Mouse (Mus musculus) kidney, postnatal 0 days (tissue): ENCODE measurements around the gene Serpina3f. TPM values are rescaled to one million over a fixed set of nuclear protein-coding genes. Genes with fewer than 3 reads are reported as not detected.
A peak's percentile ranks its signal among the peaks of the same experiment; 100 is the strongest.

Experiments
- ATAC-seq: fragments of 200-750 bp; cut with Nextera tagmentation; replicated peaks from 2 replicates; pipeline ENCODE4 v1.8.0; 2017; ENCODE audit warnings: low read depth, moderate number of reproducible peaks, moderate TSS enrichment, moderate library complexity; ENCODE audit not compliant: low FRiP score
- DNase-seq: peaks from one replicate; pipeline ENCODE4 v3.0.0-alpha.2; 2016; ENCODE audit warnings: low spot score
- H3K27ac ChIP-seq: fragments of 300-500 bp; sonication (generic); 2 replicates; pipeline ENCODE4 v1.5.1; 2014; ENCODE audit warnings: mild to moderate bottlenecking
- H3K27me3 ChIP-seq: fragments of 300-500 bp; sonication (generic); 2 replicates; pipeline ENCODE4 v1.6.1; 2014; ENCODE audit warnings: low read length, mixed read lengths; ENCODE audit not compliant: insufficient read depth
- H3K36me3 ChIP-seq: fragments of 300-500 bp; sonication (generic); 2 replicates; pipeline ENCODE4 v1.6.1; 2014; ENCODE audit warnings: low read length, mixed read lengths; ENCODE audit not compliant: insufficient read depth
- H3K4me1 ChIP-seq: fragments of 300-500 bp; sonication (generic); replicated peaks from 2 replicates; pipeline ENCODE4 v1.6.1; 2014; ENCODE audit warnings: antibody characterized with exemption, low read length, mixed read lengths; ENCODE audit not compliant: insufficient read depth
- H3K4me2 ChIP-seq: fragments of 300-500 bp; sonication (generic); 2 replicates; pipeline ENCODE4 v1.6.1; 2014; ENCODE audit warnings: mild to moderate bottlenecking, low read length, moderate library complexity, mixed read lengths
- H3K4me3 ChIP-seq: fragments of 300-500 bp; sonication (generic); replicated peaks from 2 replicates; pipeline ENCODE4 v1.5.1; 2014; ENCODE audit warnings: low read depth, low read length
- H3K9ac ChIP-seq: fragments of 300-500 bp; sonication (generic); 2 replicates; pipeline ENCODE4 v1.6.1; 2014; ENCODE audit warnings: low read depth, low read length
- H3K9me3 ChIP-seq: fragments of 300-500 bp; sonication (generic); replicated peaks from 2 replicates; pipeline ENCODE4 v1.6.1; 2016; ENCODE audit warnings: low read length, inconsistent platforms, mixed read lengths
- CTCF ChIP-seq: IDR thresholded peaks from 2 replicates; pipeline ENCODE4 v1.5.1; 2016; ENCODE audit warnings: antibody characterized with exemption, low read depth, mild to moderate bottlenecking, moderate library complexity
- WGBS: fragments of 180-500 bp; shearing (Covaris S2); extraction: QIAGEN DNeasy Blood & Tissue Kit; methylation state at CpG from one replicate; pipeline ENCODE4 v1.1.7; 2014; 5-methylcytosine and 5-hydroxymethylcytosine counted together
- polyA plus RNA-seq: library from polyadenylated mRNA; unstranded; fragments of >200 nt; fragmentation: Nextera tagmentation; extraction: Ambion mirVana; gene quantifications from 2 replicates; pipeline ENCODE4 v1.2.1, GENCODE M21; 2015

Serpina3f gene
- polyA plus RNA-seq, 1 experiment from 2014 or later, result 0.12 TPM

GRCm38 (mm10) chr12:104189246-104189645, 25.1 kb upstream of the Serpina3f start:
- no peak overlapping the region for H3K27ac ChIP-seq
- WGBS, result 75% methylated on average over 2 of the region's 2 CpGs
- no peak overlapping the region for H3K4me2 ChIP-seq
- H3K36me3 ChIP-seq, result no peaks in the 10 kb centered on the region
- no peak for TF ChIP-seq CTCF
- no peak overlapping the region for H3K9ac ChIP-seq
- DNase-seq (no peak), ATAC-seq (no peak)
- H3K9me3 ChIP-seq, result no peaks in the 10 kb centered on the region
- no peak overlapping the region for H3K4me3 ChIP-seq
- H3K27me3 ChIP-seq, result no peaks in the 10 kb centered on the region
- no peaks in the 10 kb centered on the region for H3K4me1 ChIP-seq

DNA sequence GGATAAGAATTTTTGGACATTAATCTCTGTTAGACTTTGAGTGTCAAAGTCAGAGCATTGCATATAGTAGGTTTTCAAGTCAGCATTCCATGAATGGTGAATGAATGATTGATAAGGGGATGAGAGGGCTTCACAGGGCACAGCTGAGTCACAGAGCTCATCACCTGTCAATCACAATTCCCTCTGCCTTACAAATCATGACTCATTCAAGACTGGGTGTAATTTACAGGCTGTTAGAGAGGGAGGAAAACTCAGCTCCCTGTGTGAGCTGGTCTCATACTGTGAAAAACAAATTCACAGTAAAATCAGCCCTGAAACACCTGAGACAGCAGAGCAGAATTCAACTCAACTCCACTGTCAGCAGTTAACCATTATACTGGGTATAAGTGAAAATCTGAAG, 23.5 kb upstream of the Serpina3f start:
- Histone ChIP-seq H3K4me1 (no peaks in the 10 kb centered on the region), H3K9ac (no peak overlapping the region), H3K27me3 (no peaks in the 10 kb centered on the region), H3K4me2 (no peak overlapping the region), H3K36me3 (no peaks in the 10 kb centered on the region), H3K9me3 (no peaks in the 10 kb centered on the region), H3K4me3 (no peak overlapping the region), H3K27ac (no peak overlapping the region)
- no peak for ATAC-seq
- DNase-seq, result no peak
- no peak for TF ChIP-seq CTCF

DNA sequence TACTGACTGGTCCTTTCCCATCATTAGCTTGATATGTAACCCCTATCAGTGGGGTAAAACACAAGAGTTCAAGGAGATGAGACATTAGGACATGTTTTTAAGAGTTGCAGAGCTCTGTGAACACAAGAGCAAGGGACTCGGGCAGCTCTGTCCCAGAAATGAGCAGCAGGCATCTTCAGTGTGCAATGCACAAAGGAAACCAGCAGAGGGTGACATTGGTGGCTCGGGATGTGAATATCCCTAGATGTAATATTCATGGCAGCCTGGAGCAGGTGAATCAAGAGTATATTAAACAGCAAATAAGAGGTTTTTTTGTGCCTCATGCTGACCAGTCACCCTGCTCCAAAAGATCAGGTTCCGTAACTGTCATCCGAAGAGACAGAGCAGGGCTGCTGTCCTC, 5.2 kb upstream of the Serpina3f start:
- TF ChIP-seq CTCF, result peak; percentile 56
- DNase-seq (peak; percentile 7), ATAC-seq (no peak)
- H3K9ac ChIP-seq, result no peak overlapping the region
- no peak overlapping the region for H3K4me3 ChIP-seq
- no peaks in the 10 kb centered on the region for H3K36me3 ChIP-seq
- no peaks in the 10 kb centered on the region for H3K9me3 ChIP-seq
- 75% methylated on average over 4 of the region's 4 CpGs for WGBS
- no peaks in the 10 kb centered on the region for H3K4me1 ChIP-seq
- H3K27me3 ChIP-seq, result no peaks in the 10 kb centered on the region
- no peak overlapping the region for H3K4me2 ChIP-seq
- no peak overlapping the region for H3K27ac ChIP-seq

DNA sequence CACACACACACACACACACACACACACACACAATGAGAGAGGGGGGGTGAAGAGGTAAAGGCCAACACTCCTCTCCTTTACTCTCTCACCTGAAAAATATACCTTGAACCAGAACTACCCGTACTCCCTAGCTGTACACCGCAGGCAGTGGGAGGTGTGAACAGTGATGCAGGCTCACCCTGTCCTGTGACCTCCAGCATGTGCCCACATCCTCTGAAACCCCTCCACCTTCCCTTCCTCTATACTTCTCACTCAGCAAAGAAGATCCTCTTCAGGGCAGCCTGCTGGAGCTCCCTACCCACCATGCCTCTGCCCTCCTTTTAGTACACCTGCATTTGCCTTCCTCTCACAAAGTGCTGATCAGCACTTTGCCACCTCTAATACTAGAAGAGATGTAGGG, 4.5 kb upstream of the Serpina3f start:
- H3K27me3 ChIP-seq, result no peaks in the 10 kb centered on the region
- H3K36me3 ChIP-seq, result no peaks in the 10 kb centered on the region
- no peak overlapping the region for H3K27ac ChIP-seq
- H3K9ac ChIP-seq, result no peak overlapping the region
- no peak overlapping the region for H3K4me3 ChIP-seq
- no peak for ATAC-seq
- no peaks in the 10 kb centered on the region for H3K9me3 ChIP-seq
- no peak for TF ChIP-seq CTCF
- DNase-seq, result no peak
- H3K4me2 ChIP-seq, result no peak overlapping the region
- H3K4me1 ChIP-seq, result no peaks in the 10 kb centered on the region
- WGBS, result 97% methylated on average over 2 of the region's 2 CpGs

DNA sequence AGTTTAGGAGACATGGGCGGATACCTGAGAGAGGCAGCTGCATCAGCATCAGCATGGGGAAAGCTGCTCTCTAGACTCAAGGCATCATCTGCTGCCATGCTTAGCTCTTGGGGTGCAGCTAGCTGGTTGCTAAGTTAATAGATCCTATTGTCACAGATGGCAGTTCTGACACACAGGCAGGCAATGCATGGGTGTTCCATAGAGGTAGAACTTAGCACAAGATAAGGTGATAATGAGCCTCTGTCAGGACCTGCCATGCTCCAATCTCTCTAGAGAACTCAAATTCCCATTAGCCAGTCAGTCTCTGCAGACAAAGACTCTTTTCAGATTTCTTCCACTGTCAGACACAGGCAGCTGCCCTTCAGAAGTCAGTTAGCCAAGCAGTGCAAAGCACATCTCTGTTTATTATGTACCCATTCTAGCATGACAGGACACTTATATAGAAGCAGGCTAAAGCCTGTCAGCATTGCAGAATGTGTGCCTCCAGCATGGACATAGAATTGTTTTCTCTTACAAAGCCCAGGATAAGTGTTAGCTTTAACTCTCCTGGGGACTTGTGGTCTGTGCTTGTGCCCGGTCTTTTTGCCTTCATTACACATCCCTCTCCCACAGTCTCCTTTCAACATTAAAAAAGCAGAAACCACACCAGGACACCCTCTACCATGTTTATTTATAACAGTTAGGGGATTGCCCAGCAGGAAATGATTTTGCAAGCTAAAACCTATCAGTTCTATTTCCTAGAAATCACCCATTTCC, 477 bp upstream of the Serpina3f start:
- Histone ChIP-seq H3K9ac (no peak overlapping the region), H3K4me2 (no peak overlapping the region), H3K27ac (no peak overlapping the region), H3K4me3 (no peak overlapping the region), H3K36me3 (no peaks in the 10 kb centered on the region), H3K27me3 (no peaks in the 10 kb centered on the region), H3K9me3 (no peaks in the 10 kb centered on the region), H3K4me1 (no peaks in the 10 kb centered on the region)
- no peak for TF ChIP-seq CTCF
- ATAC-seq (no peak), DNase-seq (no peak)
- 61% methylated on average over 2 of the region's 2 CpGs for WGBS

DNA sequence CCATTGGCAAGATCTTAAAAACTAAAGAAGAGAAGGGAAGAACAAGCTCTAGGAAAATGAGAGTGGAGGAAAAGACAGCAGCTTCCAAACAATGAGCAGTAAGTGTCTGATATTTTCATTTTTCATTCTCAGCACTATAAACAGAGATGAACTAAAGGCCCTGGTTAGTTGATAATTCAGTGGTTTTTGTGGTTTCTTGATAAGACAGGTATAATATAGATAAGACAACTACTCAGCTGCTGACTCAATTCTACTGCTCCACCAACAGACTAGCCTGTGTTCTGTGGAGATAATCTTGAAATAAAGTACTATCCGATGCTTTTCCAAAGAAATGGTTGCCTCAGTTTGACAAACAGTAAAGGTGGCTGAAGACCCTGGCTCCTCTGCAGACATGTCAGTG, 905 bp downstream of the Serpina3f start:
- ATAC-seq (no peak), DNase-seq (no peak)
- no peak overlapping the region for H3K4me2 ChIP-seq
- H3K9ac ChIP-seq, result no peak overlapping the region
- no peaks in the 10 kb centered on the region for H3K36me3 ChIP-seq
- H3K27ac ChIP-seq, result no peak overlapping the region
- no peak overlapping the region for H3K4me3 ChIP-seq
- no peaks in the 10 kb centered on the region for H3K27me3 ChIP-seq
- TF ChIP-seq CTCF, result no peak
- 86% methylated on average over 1 of the region's 1 CpGs for WGBS
- no peaks in the 10 kb centered on the region for H3K4me1 ChIP-seq
- no peaks in the 10 kb centered on the region for H3K9me3 ChIP-seq

- TF ChIP-seq CTCF, result no peak
- 61% methylated on average over 1 of the region's 1 CpGs for WGBS
- Histone ChIP-seq H3K4me2 (no peak overlapping the region), H3K9me3 (no peaks in the 10 kb centered on the region), H3K27ac (no peak overlapping the region), H3K4me1 (no peaks in the 10 kb centered on the region), H3K36me3 (no peaks in the 10 kb centered on the region), H3K4me3 (no peak overlapping the region), H3K9ac (no peak overlapping the region), H3K27me3 (no peaks in the 10 kb centered on the region)
- DNase-seq (no peak), ATAC-seq (no peak)
Observed at GRCm38 (mm10) chr12:104221616-104222015, 7.3 kb downstream of the Serpina3f start.
